Mouse (Mus musculus) stomach, embryonic 16.5 days (tissue): ENCODE measurements at regions not wholly inside any gene's neighbourhood (a gene's known extent, or its start where the extent isn't known, plus 50 kb on each side); places are given as distances from the start of the nearest gene placed in this dataset.
A peak's percentile ranks its signal among the peaks of the same experiment; 100 is the strongest.

Experiments used
- ATAC-seq: fragments of 200-750 bp; cut with Nextera tagmentation; 2 replicates; pipeline ENCODE4 v1.8.0; 2017; ENCODE audit warnings: moderate number of reproducible peaks, moderate TSS enrichment; ENCODE audit not compliant: insufficient read depth, low FRiP score
- H3K27ac ChIP-seq: fragments of 300-500 bp; sonication (generic); 2 replicates; pipeline ENCODE4 v1.5.1; 2014; ENCODE audit warnings: low read length
- H3K27me3 ChIP-seq: fragments of 300-500 bp; sonication (generic); 2 replicates; pipeline ENCODE4 v1.6.1; 2014; ENCODE audit warnings: low read length, control low read depth, mixed read lengths; ENCODE audit not compliant: control insufficient read depth, insufficient read depth
- H3K36me3 ChIP-seq: fragments of 300-500 bp; sonication (generic); 2 replicates; pipeline ENCODE4 v1.6.1; 2014; ENCODE audit warnings: low read length; ENCODE audit not compliant: control insufficient read depth, insufficient read depth
- H3K4me1 ChIP-seq: fragments of 300-500 bp; sonication (generic); 2 replicates; pipeline ENCODE4 v1.6.1; 2014; ENCODE audit warnings: low read length, control low read depth, mixed read lengths; ENCODE audit not compliant: control insufficient read depth, insufficient read depth
- H3K4me2 ChIP-seq: fragments of 300-500 bp; sonication (generic); 2 replicates; pipeline ENCODE4 v1.6.1; 2014; ENCODE audit warnings: low read depth, low read length, mixed read lengths
- H3K4me3 ChIP-seq: fragments of 300-500 bp; sonication (generic); replicated peaks from 2 replicates; pipeline ENCODE4 v1.5.1; 2014; ENCODE audit warnings: mild to moderate bottlenecking, low read length
- H3K9ac ChIP-seq: fragments of 300-500 bp; sonication (generic); 2 replicates; pipeline ENCODE4 v1.6.1; 2014; ENCODE audit warnings: low read length
- H3K9me3 ChIP-seq: fragments of 300-500 bp; sonication (generic); replicated peaks from 2 replicates; pipeline ENCODE4 v1.6.1; 2016; ENCODE audit warnings: low read length, control low read depth; ENCODE audit not compliant: control insufficient read depth
- WGBS: fragments of 180-500 bp; shearing (Covaris S2); extraction: QIAGEN DNeasy Blood & Tissue Kit; methylation state at CpG from one replicate; pipeline ENCODE4 v1.1.7; 2014; 5-methylcytosine and 5-hydroxymethylcytosine counted together

DNA sequence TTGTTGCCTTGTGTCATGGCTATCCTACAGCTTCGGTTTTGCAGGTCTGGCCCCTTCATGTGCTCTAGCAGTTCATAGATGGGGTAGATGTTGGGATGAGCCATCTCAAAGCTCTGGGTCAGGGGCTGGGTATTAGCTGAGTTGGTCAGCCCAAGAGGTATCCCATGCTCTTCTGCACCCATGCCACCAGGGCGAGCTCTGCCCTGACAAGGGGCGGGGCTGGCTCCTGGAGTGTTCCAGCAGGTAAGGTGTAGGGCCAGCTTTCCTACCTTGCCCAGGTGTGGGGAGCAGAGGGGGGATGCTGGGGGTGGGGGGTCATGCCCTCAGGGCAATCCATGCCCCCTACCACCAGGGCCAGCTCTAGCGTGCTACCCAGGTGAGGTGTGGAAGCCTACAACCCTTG, 91.0 kb downstream of the Xrcc2 start:
- Histone ChIP-seq H3K27me3 (no peaks in the 10 kb centered on the region), H3K4me3 (no peak overlapping the region), H3K27ac (peak overlapping the region; percentile 61), H3K4me1 (peaks cover 4% of the 10 kb centered on the region; the same call in 1 of the 2 replicates), H3K9ac (no peak overlapping the region), H3K36me3 (no peaks in the 10 kb centered on the region), H3K9me3 (no peaks in the 10 kb centered on the region), H3K4me2 (no peak overlapping the region)
- ATAC-seq: peak; percentile 46; the same call in 1 of the 2 replicates
- WGBS: 82% methylated on average over 4 of the region's 4 CpGs

DNA sequence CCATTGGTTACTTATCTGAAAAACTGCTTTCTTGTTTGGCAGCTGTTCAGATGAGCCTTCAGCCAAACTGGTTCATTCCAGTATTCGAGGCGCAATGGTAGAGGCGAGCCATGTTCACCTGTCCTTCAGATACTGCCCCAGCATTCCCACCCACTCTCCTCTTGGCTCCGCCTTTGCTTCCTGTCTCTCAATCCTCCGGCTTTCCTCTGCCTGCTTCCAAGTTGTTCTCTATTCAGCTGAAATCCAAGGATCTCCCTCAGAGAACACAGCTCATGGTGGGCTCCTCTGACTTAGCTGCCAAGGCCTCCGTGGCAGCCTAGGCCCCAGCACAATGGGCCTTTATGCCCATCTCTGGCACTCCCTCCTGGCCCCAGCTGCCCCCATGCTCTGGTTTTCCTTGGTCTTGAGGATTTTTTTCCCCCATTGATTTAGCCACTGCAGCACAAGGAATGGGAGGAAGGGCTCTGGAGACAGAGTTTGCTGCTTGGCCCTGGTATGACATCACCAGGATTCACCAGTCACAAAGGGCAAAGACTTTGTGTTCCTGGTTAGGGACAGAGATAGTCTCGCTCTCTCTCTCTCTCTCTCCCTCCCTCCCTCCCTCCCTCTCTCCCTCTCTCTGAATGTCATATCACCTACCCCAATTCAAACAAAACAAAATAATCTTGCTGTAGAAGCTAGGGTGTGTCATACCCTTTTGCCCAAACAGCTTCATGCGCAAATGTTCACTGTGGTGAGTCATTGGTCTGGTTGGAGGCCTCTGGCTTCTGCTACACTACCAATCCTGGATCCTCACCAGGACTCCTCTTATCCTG, 91.6 kb downstream of the Xrcc2 start:
- H3K36me3 ChIP-seq: no peaks in the 10 kb centered on the region
- peak; percentile 65 for ATAC-seq
- H3K27ac ChIP-seq: peak overlapping the region; percentile 61
- H3K4me3 ChIP-seq: no peak overlapping the region
- 63% methylated on average over 8 of the region's 8 CpGs for WGBS
- no peak overlapping the region for H3K9ac ChIP-seq
- no peaks in the 10 kb centered on the region for H3K27me3 ChIP-seq
- no peak overlapping the region; the same call in 1 of the 2 replicates for H3K4me2 ChIP-seq
- peaks cover 4% of the 10 kb centered on the region; the same call in 1 of the 2 replicates for H3K4me1 ChIP-seq
- no peaks in the 10 kb centered on the region for H3K9me3 ChIP-seq

DNA sequence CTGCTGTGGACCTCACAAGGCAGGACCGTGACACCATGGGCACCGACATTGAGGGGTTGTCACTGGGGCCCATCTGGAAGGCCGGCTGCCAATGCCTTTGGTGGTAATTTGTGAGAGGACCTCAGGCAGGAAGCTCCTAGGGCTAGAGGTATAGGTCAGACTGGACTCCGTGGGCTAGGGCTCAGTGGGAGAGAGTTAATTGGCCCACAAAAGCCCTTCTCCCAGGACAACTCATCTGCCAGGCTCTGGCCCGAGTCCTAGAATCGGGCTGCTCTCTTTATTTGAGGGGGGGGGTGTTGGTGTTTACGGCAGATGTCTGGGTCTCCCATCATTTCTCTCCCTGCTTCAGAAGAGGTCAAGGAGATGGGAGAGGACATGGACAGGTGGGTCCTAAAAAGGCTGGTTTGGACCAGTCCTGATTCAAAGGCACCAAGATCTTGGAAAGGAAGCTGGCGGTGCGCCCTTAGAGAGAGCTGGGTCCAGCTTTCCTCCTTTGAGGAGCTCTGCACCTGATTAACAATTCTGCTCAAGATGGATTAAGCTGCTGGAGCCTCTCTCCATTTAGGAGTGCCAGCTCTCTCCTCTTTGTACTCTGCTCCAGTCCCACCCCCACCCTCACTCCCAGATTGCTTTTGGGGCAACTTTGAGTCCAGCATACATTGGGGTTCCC, 93.5 kb downstream of the Xrcc2 start:
- Histone ChIP-seq H3K27ac (no peak overlapping the region), H3K4me1 (peaks cover 4% of the 10 kb centered on the region; the same call in 1 of the 2 replicates), H3K4me2 (no peak overlapping the region), H3K4me3 (no peak overlapping the region), H3K9ac (no peak overlapping the region), H3K9me3 (no peaks in the 10 kb centered on the region), H3K36me3 (no peaks in the 10 kb centered on the region), H3K27me3 (no peaks in the 10 kb centered on the region)
- 86% methylated on average over 9 of the region's 9 CpGs for WGBS
- ATAC-seq: no peak

DNA sequence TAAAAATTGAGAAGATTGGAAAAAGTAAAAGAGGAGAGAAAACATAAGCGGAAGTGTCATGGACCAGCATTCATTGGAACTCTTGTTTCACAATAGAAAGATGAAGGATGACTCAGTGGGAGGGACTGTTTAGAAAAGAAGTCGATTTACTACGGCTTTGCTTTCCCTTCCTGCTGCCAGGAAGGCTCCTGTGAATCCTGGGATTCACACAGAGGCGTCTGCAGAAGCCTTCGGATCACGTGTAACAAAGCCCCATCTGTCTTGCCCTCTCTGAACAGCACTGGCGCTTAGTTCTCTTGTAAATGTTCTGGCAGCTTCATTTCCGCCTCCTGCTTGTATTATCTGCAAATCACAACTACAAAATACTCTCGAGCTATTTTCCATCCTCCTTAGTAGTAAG, 94.0 kb downstream of the Cct8l1 start:
- no peak overlapping the region for H3K27ac ChIP-seq
- no peaks in the 10 kb centered on the region for H3K9me3 ChIP-seq
- peak overlapping the region; percentile 46; the same call in 1 of the 2 replicates for H3K9ac ChIP-seq
- whole genome bisulfite sequencing: 17% methylated on average over 9 of the region's 9 CpGs
- H3K4me3 ChIP-seq: no peak overlapping the region
- peaks cover 4% of the 10 kb centered on the region; the same call in 1 of the 2 replicates for H3K4me1 ChIP-seq
- no peaks in the 10 kb centered on the region for H3K36me3 ChIP-seq
- H3K27me3 ChIP-seq: no peaks in the 10 kb centered on the region
- no peak overlapping the region; the same call in 1 of the 2 replicates for H3K4me2 ChIP-seq
- no peak for ATAC-seq

DNA sequence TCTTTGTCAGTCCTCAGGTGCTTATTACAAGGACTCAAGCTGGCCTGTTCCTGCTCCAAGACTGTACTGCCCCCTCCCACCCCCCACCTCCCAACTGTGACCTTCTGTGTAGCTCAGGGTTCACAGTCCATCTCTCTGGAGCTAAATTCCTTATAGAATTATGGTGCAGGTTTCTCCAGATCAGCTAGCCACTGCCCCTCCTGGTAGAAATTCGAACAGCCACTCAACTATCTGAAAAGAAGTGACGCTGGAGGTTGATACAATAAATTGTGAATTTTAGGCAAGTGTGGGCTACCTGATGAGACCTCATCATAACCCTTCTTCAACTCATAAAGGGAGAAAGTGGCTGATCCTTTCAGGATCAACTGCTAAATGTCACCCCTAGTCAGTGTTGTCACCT, 86.3 kb downstream of the Cct8l1 start:
- no peak overlapping the region for H3K9ac ChIP-seq
- ATAC-seq: no peak
- H3K4me3 ChIP-seq: no peak overlapping the region
- H3K27me3 ChIP-seq: no peaks in the 10 kb centered on the region
- WGBS: 52% methylated on average over 2 of the region's 2 CpGs
- no peak overlapping the region for H3K27ac ChIP-seq
- H3K36me3 ChIP-seq: no peaks in the 10 kb centered on the region
- no peak overlapping the region for H3K4me2 ChIP-seq
- H3K9me3 ChIP-seq: no peaks in the 10 kb centered on the region
- H3K4me1 ChIP-seq: no peaks in the 10 kb centered on the region

DNA sequence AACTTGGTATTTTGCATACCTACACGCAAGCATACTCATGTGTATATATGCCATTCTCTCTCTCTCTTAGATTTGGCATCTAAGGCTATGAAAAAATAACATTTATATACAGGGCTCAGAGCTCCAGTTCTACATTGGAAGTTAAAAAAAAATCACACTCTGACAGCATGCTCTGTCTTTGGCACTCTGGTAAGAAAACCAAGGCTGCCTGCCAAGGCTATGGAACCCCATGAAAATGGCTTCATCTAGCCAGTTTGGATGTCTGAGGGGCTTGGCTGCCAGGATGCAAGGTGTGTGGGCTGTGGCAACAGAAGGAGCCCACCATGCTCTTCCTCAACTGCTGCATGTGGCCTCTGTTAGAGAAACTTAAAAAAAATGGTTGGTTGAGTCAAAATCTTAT, 83.5 kb downstream of the Cct8l1 start:
- Histone ChIP-seq H3K36me3 (no peaks in the 10 kb centered on the region), H3K4me2 (no peak overlapping the region), H3K9me3 (no peaks in the 10 kb centered on the region), H3K4me1 (no peaks in the 10 kb centered on the region), H3K4me3 (no peak overlapping the region), H3K9ac (no peak overlapping the region), H3K27ac (no peak overlapping the region), H3K27me3 (no peaks in the 10 kb centered on the region)
- 81% methylated on average over 1 of the region's 1 CpGs for WGBS
- no peak for ATAC-seq

DNA sequence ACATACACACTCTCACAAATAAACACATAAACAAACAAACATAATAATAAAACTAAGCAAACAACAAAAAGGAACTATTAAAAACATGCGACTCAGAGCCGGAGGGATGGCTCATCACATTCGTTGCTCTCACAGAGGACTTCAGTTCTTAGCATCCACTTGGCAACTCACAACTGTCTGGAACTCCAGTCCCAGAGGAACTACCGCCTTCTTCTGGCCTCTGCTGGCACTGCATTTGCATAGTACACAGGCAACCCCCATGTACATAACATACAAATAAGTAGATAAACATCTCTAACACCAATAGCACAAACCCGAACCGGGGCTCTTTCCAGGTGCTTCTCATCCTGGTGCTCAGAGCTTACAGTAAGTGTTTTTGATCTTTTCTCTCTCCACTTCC, 81.9 kb downstream of the Cct8l1 start:
- ATAC-seq: no peak
- H3K27me3 ChIP-seq: no peaks in the 10 kb centered on the region
- no peak overlapping the region for H3K4me3 ChIP-seq
- H3K9me3 ChIP-seq: no peaks in the 10 kb centered on the region
- H3K36me3 ChIP-seq: no peaks in the 10 kb centered on the region
- no peak overlapping the region for H3K9ac ChIP-seq
- no peak overlapping the region for H3K27ac ChIP-seq
- WGBS: 87% methylated on average over 6 of the region's 6 CpGs
- no peaks in the 10 kb centered on the region for H3K4me1 ChIP-seq
- no peak overlapping the region for H3K4me2 ChIP-seq

DNA sequence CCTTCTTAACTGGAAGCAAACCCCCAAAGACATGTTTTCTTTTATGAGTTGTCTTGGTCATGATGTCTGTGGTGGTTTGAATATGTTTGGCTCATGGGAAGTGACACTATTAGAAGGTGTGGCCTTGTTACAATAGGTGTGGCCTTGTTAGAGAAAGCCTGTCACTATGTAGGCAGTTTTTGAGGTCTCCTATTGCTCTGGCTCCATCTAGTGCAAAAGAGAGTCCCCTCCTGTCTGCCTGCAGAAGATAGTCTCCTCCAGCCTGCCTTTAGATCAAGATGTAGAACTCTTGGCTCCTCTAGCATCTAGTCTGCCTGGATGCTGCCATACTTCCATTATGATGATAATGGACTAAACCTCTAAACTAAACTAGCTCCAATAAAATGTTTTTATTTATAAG, 75.8 kb downstream of the Cct8l1 start:
- Histone ChIP-seq H3K9me3 (no peaks in the 10 kb centered on the region), H3K9ac (no peak overlapping the region), H3K4me2 (no peak overlapping the region), H3K4me1 (no peaks in the 10 kb centered on the region), H3K4me3 (no peak overlapping the region), H3K27ac (no peak overlapping the region), H3K36me3 (no peaks in the 10 kb centered on the region), H3K27me3 (no peaks in the 10 kb centered on the region)
- no peak for ATAC-seq
